Mouse (Mus musculus): ENCODE measurements around the gene Ppp5c. TPM values are rescaled to one million over a fixed set of nuclear protein-coding genes. Genes with fewer than 3 reads are reported as not detected.

Gene Ppp5c
- total RNA-seq, 2 experiments from 2014 or later: 98.8 to 98.9 TPM

DNA sequence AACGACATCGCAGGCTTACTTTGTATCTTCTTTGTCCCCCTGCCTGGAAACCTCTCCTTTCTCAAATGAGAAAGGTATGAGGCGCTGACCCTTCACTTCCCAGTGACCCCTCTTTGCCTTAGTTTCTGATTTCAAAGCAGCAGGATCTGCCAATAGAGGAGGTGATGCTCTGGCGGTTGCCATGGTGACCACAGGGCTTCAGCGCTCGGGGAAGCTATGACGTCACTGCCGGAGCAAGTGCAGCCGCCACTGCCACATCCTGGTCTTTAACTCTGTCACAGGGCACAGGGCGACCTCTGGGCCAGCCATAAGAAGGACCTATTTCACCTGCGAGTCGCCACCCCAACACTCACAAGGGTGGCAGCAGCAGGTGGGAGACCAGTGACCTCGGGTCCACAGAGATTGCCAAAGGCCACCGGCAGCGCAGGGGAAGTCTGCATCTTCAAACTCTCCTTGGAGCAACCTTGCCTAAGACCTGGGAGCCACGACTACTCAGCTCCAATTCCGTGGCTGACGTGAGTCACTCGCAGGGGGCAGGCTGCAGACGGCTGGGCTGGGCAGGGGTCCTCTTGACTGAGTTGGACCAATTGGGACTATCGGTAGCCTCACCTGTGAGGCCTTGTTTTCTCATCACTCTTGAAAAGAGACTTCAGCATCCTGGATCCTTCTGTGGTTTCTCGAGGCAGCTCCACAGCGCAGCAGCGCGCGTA lies 44.7 kb downstream of the Ppp5c start, which contains the start of gene Gm42372:
Gene Gm42372 (plus strand): TSS at position 228 of the 710 bp plus-strand sequence.
- DNase-seq: no peak

DNA sequence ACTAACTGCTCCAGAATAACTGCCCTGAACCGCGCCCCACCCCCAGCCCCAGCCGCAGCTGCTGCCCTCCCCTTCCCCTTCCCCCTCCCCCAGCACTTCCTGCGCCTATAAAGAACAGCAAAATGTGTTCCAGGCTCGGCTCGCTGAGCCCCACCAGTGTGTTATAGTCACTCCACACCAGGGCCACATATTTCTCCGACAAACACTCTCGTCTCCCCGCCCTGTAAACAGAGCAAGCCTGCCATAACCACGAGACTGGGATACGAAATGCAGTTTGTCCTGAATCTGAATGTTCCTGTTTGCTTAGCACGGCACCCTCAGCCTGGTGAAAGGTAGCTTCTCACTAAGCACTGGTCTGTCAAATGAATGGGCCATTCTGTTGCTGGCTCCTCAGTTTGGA lies 47.4 kb downstream of the Ppp5c start:
- DNase-seq: peak; percentile 37 to 65

DNA sequence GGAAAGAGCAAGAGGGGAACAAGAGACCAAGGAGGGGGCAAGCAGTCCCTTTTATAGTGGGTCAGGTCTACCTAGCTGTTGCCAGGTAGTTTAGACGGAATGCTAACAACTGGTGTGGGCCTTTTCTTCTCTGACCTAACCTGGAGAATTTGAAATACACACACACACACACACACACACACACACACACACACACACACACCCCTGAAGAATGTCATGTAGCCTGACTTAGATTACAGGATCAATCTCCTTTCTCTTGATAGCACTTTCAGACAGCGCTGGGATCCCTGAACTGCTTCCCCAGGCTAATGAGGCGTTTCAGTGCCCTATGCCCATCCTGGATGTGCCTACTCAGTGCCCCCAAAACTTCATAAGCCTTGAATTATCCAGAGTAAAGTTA lies 49.1 kb downstream of the Ppp5c start:
- no peak for DNase-seq

DNA sequence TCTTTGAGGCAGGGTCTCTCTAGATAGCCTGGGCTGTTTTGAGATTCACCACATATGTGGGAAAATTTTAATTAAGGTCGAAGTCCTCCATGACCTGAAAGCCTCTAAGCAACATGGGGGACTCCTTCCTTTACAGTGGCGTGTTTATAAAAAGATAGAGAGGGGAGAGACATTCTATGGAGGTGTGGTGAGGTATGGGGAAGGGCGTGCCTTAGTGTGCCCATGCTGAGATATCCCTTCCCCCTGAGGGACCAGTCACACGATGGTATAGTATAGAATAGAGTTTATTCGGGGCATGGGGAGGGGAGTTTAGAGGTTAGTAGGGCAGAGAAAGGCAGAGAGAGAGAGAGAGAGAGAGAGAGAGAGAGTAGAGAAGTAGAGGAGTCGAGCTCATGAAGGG lies 49.6 kb downstream of the Ppp5c start:
- no peak for DNase-seq

DNA sequence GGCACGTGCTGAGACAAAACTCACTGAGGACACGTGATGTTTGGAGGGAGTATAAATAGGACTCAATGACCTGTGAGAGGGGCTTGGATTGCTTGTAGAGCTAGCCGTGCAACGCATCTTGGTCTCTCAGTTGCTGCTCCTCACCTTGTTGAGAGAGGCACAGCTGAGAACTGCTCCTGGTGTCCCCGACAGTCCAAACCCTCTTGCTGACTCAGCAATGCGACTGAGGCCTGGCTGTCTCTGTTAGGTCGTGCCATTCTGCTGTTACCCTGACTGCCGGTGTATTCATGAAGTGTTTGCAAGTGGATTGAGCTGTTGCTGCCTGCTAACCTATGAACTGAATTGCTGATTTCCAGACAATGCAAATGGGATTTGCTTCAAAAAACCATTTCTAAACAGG lies 51.4 kb downstream of the Ppp5c start:
- no peak for DNase-seq

DNA sequence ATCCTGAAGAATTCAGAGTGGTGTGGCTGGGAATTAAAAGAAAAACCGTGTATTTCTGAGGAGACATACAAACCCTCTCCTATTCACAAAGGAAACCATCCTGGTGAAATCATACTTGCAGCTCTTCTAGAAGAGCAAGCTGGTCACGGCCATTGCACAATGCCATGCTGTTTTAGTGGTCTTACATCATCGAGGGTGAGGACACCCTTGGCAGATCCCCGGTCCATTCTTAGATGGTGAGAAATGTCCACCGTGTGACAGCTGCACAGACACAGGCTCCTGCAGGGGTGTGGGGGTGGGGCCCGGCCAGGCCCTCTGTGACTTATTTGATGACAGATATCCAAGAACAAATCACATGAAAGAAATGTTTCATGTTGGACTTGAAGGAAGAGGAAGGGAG lies 53.7 kb downstream of the Ppp5c start:
- DNase-seq: peak; percentile 77 to 86

DNA sequence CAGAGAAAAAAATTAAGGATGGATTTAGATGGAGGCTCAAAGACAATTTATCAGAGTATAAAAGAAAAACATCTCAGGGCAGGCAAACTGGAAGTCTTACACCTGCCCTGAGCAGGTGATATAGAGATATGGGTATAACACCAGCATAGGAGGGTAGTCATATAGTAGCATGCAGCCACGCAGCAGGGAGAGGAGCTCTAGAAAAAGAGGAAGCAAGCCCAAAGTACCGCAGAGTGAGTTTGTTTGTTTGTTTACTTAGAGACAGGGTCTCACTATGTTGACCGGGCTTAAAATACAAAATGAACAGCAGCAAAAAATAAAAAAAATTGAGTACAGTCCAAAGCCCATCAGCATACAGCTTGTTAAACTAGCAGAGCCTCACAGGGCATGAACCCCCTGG lies 56.6 kb downstream of the Ppp5c start:
- no peak for DNase-seq

DNA sequence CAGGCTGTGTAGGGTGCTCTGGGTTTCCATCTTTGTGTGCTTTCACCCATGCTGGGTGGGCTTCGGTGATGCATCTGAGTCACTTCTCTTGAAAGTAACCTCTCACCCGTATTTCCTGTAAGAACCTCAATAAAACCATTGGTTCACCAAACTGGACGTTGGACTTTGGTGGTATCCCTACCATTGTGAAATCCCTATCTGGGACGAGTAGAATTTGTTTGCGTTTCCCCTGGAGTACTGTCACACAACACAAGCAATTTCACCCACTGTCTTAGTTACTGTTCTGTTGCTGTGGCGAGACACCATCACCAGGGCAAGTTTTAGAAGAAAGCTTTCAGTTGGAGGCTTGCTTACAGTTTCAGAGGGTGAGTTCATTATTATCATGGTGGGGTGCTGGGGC lies 59.3 kb downstream of the Ppp5c start:
- DNase-seq: no peak

DNA sequence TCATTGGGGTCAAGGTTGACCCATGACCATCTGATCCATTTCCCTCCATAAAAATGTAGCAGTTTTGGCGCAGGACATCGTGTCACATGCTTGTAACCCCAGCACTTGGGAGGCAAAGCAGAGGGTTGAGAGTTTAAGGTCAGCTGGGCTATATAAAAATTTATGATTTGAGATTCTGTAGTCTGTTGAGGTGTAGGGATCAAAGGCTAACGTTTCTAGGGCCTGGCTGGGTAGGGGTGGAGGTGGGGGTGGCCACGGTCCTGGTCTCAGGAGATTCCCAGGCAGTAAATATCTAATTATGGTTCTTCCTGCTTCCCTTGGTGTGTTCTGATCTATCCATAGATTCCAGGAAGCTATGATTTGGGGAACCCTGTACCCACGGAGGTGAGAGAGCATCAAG lies 66.0 kb downstream of the Ppp5c start:
- no peak for DNase-seq

DNA sequence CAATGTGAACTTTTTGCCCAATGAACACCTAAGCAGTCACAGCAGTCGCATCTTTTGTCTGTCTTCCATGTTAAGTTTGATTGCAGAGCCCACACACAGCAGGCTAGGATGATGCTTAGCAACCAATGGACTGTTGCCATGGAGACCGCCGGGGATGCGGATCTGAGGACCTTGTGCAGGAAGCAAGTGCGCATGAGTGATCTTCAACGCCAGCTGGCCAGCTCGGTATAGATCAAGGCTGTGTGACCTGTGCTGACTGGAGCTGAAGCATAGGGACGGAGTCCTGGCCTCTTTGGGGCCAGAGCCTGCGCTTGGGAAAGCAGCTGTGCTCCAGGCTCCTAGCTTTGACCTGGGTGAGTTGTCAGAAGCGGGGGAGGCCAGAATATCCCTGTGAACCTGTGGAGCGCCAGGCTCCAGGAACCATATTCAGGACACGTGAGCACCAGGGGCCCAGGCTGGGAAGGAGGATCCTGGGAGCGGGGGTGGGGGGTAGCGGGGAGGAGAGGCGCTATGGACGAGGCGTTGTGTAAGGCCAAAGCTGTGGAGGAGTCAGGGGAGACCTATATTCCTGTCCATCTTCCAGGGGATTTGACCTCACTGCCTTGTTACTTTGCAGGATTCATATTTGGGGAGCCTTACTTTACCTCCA lies 68.1 kb downstream of the Ppp5c start, which contains the start of gene Pnmal1:
Gene Pnmal1 (plus strand): TSS at position 141 of the 649 bp plus-strand sequence.
- DNase-seq: no peak

DNA sequence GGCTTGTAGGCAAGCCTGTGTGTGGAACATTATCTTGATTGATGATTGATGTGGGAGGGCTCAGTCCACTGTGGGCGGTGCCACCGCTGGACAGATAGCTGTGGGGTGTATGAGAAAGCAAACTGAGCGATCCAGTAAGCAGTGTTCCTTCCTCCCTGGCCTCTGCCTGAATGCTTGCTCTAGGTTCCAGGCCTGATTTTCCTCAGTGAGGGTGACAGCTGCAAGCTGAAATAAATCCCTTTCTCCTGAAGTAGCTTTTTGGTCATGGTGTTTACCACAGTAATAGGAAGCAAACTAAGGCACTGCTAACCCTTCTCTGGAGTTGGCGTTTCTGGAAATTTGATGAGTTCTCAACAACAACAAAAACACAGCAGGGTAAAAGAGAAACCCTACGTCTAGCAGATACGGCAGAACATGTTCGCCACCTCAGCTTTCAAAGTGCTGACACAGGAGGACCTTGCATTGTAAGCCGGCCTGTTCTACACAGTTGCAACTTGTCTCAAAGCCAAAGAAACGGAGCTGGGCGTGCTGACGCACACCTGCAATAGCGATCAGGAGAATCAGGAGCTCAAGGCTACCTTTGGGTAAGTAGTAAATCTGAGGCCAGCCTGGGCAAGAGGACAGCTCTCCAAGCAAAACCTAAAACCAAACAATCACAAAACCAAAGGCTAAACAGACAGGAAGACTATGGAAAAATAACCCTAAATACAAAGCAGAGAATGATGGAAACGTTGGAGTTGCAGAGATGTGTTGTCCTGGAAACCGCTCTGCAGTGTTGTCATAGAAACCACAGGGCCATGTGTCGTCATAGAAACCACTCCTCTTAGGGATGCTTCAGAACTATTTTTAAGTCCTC lies 71.1 kb downstream of the Ppp5c start:
- no peak for DNase-seq

DNA sequence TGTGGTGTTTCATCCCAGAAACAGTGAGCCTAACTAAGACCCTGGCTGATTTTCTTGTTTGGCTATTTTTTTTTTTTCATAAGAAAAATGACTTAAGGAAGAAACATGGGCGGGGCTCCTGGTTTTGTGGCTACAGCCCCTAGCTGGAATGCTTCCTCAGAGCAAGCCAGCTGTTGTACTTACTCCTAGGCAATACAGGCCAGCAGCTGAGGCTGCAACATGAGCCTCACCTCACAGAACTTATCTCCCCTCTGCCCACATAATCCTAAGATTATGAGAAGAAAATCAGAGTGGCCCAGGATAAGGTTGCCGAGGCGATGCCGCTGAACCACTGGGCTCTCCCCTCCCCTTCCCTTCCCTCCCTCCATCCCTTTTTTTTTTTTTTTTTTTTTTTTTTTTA lies 72.0 kb downstream of the Ppp5c start:
- DNase-seq: no peak

Other genes with a start within 250 kb of the Ppp5c start
- 10 to 100 TPM; 13.0 to 26.3 TPM for gene Slc1a5, start 246.6 kb downstream of the Ppp5c start, total RNA-seq (2021)
- gene Strn4, start 212.0 kb downstream of the Ppp5c start, total RNA-seq (2021): 10 to 100 TPM; 50.3 to 60.0 TPM
- gene Fkrp, start 211.2 kb downstream of the Ppp5c start, total RNA-seq (2021): 10 to 100 TPM; 49.1 to 53.1 TPM
- 10 to 100 TPM; 19.7 to 22.2 TPM for gene Prkd2, start 185.0 kb downstream of the Ppp5c start, total RNA-seq (2021)
- 1 to 10 TPM; 8.7 to 9.4 TPM for gene Dact3, start 152.6 kb downstream of the Ppp5c start, total RNA-seq (2021)
- gene Gng8, start 136.1 kb downstream of the Ppp5c start, total RNA-seq (2021): under 1 TPM in 1 of 2 experiments, not detected in 1; 0.47 TPM
- gene Ptgir, start 121.4 kb downstream of the Ppp5c start, total RNA-seq (2021): 1 to 10 TPM; 1.5 TPM
- gene Calm3, start 103.8 kb downstream of the Ppp5c start, total RNA-seq (2021): 100 to 1,000 TPM; 166 to 200 TPM
- 1 to 10 TPM; 3.7 to 4.0 TPM for gene Pnmal2, start 83.2 kb downstream of the Ppp5c start, total RNA-seq (2021)
- not detected for gene Pnmal1, start 68.2 kb downstream of the Ppp5c start, total RNA-seq (2021)
- gene Gm42372, start 44.8 kb downstream of the Ppp5c start, total RNA-seq (2021): under 1 TPM in 1 of 2 experiments, not detected in 1; 0.08 TPM
- gene Ccdc8, start 35.2 kb downstream of the Ppp5c start, total RNA-seq (2021): 1 to 10 TPM; 3.8 to 4.5 TPM
- gene Hif3a, start 34.5 kb upstream of the Ppp5c start, total RNA-seq (2021): 1 to 10 TPM; 1.9 to 4.1 TPM
- gene Psg16, start 46.1 kb upstream of the Ppp5c start, total RNA-seq (2021): under 1 TPM in 1 of 2 experiments, not detected in 1; 0.08 TPM
- not detected for gene Ceacam3, start 122.4 kb upstream of the Ppp5c start, total RNA-seq (2021)
- gene Psg29, start 175.6 kb upstream of the Ppp5c start, total RNA-seq (2021): not detected

Data from heart, adult 18-20 months (tissue).